Mouse (Mus musculus) urinary bladder, postnatal 14 days (tissue): ENCODE results near the gene Hsf3.
"Not testable (repeated sequence)": the region's sequence is repeated elsewhere in the genome, so short reads cannot be mapped to it uniquely, and the experiment has no call there.

Source experiments
- DNase-seq: peaks from one replicate; pipeline ENCODE4 v3.0.0; 2021; ENCODE audit warnings: low spot score

The Hsf3 gene

DNA sequence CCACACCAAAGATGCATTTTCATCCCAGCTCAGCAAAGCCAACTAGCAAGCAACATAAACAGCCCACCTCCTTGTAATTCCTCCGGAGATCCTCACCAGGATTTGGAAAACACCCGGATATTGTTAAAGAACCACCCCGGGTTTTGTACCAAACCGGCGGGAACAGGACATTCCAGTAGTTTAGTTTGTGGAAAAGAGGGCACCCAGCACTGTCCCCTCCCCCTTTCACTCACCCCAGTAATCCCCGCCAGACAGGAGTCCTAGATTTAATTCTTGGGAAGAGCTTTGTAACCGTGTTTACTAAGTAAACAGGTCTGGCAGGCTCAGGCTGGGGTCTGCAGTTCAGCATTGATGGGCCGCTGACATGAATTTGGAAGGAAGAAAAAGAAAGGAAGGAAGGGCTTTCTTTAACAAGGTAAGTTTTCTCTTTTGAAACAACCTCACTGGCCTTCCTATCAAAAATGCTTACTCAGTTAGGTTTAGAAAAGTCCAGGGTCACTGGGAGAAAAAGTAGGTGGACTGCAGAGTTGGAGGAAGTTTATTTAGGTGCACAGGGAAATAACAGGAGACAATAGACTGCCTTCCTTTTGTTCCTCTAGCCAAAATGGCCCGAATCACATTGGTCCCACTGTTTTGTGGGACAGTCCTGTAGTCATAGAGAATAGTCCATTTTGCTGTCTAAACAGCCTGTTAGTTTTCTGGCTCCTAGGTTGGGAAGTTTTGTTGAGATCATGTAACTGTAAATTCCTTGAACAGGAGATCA lies at the start of gene Hsf3:
TSS of gene Hsf3 (minus strand) at position 94 of the 763 bp plus-strand sequence.
- peak; percentile 12 for DNase-seq

DNA sequence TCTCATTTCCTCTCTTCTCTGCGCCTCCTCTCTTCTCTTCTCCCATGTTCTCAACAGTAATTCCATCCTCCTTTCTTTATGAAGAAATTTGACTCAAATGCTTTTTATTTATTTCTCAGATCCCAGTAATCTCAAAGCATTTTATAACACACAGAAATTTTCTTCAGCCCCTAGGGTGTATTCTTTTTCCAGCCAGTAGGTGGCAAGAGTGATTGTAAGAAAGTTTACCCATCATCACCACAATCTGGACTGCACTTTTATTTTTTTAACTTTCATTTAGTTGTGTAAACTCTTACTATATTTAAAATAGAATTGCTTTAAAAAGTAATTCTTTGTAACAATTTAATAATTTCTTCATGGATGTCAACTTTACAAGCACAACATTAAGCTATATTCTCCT lies 45.5 kb upstream of the Hsf3 start:
- no peak for DNase-seq

DNA sequence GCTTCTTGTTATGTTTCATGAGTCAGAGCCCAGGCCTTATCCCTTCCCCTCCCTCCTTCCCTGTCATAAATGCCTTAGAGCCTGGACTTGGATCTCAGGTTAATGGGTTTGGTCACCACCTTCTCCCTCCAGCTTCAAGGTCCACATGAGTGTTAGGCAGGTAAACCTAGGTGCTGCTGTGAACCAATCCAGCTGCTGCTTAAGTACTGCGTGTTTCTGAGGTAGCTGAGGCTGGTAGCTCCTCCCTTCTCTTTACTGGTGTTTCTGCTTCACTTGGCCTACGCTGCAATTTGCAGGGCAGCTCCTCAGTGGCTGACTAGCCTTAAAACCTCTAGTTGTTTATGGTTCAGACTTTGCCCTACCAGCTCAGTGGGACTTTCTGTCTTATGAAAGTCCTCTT lies 945 bp downstream of the Hsf3 start, which contains the start of gene Heph:
TSS of gene Heph (plus strand) at position 211 of the 400 bp plus-strand sequence.
- DNase-seq, result no peak

DNA sequence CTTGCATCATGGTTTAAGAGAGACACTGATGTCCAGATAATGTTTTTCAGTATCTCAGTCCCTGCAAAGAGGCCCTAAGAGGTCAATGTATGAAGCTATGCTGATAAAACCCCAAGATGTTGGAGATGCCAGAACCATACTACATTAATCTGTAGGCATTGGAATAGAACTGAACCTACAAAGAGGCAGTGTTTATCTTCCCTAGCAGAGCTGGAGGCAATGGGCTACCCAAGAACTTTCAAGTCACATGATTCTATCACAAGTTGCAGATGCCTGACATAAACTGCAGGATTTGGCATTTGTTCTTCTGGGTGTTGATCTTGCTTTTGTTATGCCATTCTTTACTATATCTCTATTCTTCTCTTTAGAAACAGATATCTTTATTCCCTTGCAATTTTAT lies 36.7 kb downstream of the Hsf3 start:
- no peak for DNase-seq

DNA sequence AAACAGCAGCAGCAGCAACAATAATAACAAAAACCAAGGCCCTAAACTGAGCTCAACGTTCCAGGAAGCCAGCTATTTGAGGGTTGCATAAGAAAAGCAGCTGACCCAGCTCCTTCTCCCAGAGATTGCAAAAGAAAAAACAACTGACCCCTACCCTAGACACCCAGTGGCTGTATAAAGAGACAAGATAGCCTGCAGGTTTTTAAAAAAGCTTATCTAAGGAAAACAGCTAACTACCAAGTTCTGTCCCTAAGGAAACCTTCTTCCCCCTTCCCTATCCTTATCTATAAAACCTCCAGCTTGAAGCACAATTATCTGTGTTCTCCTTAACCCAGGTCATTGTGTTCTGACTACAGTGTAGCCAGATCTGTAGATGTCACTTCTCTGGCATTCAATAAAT lies 38.4 kb downstream of the Hsf3 start:
- DNase-seq, result no peak

DNA sequence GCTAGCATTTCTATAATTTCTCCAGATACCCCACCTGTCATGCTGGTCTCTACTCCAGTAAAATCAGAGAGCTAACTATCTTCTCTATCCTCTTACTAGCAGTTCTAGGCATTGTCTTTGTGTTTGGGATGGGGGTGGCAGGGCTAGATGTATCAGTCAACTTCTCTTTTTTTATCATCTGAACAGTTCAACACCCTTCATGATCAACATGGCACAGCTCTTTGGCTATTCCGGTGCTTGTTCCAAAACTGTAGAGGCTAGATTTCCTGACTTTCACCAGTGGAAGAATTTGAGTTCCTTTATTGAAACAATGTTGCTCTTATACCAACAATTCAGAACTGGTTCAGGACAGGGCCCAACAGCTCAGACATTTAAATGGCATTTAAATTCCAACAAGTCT lies 39.1 kb downstream of the Hsf3 start:
- no peak for DNase-seq

DNA sequence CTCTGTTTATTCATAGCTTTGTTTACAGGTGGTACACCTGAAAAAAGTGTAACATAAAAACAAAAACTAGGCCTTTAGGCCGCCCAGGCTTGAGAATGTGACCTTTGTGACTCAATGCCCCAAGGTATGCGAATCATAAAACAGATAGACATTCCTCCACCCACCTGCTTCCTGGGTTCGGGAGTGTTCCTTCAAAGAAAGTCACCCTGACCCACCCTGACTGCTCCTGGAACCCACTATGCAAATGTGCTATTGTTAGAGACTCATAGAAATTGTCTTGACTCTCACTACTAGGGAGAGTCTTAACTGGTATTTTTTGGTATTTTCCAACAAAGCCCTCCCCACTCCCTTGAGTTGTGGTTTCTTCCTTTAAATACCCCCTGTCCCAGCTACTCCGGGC lies 40.7 kb downstream of the Hsf3 start:
- not testable (repeated sequence) for DNase-seq

DNA sequence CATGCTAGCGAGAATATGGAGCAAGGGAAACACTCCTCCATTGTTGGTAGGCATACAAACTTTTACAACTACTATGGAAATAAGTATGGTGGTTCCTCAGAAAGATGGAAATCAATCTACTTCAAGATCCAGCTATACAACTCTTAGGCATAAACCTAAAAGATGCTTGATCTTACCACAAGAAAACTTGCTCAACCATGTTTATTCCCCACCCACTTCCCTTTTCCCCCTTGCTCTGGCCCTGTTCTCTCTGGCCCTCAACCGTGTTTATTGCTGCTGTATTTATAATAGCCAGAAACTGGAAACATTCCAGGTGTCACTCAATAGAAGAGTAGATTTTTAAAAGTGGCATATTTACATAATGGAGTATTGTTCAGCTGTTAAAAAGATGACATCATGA lies 117.0 kb downstream of the Hsf3 start:
- no peak for DNase-seq

DNA sequence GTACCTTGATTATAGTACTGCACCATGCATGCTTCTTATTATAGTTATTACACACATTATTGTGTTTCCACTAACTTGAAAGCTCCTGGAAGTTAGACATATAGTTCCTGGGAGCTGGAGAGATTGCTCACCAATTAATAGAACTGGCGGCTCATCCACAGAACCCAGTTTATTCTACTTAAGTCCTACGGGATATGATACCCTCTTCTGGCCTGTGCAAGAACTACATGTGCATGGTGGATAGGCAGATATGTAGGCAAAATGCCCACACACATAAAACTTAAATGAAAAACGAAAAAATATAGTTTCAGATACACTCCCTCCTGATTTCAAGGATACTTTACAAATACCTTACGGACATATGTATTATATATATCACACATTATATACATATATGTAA lies 126.3 kb downstream of the Hsf3 start:
- no peak for DNase-seq

DNA sequence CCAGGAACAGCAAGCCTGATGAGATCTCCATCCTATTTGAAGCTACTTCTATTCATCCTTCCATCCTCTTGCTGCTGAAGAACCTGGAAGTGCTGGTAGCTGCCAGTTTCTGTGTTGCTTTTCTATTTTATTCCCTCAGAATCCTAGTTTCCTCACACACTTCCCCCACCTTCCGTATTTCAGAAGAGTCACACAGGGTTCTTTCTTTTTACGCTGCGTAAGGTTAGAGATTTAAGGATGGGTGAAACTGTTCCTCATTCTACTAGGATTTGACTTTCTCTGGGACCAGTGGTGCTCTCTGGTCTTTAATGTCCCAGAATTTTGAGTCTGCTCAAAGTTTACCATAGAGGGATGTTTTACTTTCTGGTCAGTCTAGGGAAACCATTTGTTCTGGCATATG lies 162.8 kb downstream of the Hsf3 start, which contains the start of gene Vsig4:
TSS of gene Vsig4 (minus strand) at position 101 of the 400 bp plus-strand sequence.
- no peak for DNase-seq

DNA sequence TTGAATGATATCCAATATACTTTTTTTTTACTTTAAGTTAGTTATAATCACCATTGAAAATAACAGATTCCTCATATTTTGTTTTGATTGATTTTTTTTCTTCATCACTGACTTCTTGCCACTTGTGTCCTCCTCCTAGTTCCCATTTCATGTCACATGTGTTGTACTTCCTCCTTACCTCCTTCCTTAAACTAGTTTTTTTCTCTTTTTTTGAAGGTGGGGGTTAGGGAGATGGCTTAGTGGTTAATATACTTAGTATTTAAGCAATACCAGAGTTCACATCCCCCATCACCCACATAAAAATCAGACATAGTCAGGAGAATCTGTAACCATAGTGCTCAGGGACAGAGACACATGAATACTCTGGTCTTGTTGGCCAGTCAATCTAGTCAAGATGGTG lies 199.6 kb downstream of the Hsf3 start:
- no peak for DNase-seq
